Mouse (Mus musculus) forebrain, embryonic 12.5 days (tissue): ENCODE results near the gene Slc18b1. TPM values are rescaled to one million over a fixed set of nuclear protein-coding genes. Genes with fewer than 3 reads are reported as not detected.
"Not testable (repeated sequence)": the region's sequence is repeated elsewhere in the genome, so short reads cannot be mapped to it uniquely, and the experiment has no call there.

Experiments used
- ATAC-seq: fragments of 200-750 bp; cut with Nextera tagmentation; 2 replicates; pipeline ENCODE4 v1.8.0; 2017; ENCODE audit warnings: moderate TSS enrichment; ENCODE audit not compliant: low FRiP score
- H3K27ac ChIP-seq: fragments of 300-500 bp; sonication (generic); 2 replicates; pipeline ENCODE4 v1.5.1; 2016; ENCODE audit warnings: mild to moderate bottlenecking
- H3K27me3 ChIP-seq: fragments of 300-500 bp; sonication (generic); 2 replicates; pipeline ENCODE4 v1.6.1; 2016; ENCODE audit warnings: mild to moderate bottlenecking
- H3K36me3 ChIP-seq: fragments of 300-500 bp; sonication (generic); replicated peaks from 2 replicates; pipeline ENCODE4 v1.6.1; 2016; ENCODE audit warnings: mild to moderate bottlenecking
- H3K4me1 ChIP-seq: fragments of 300-500 bp; sonication (generic); 2 replicates; pipeline ENCODE4 v1.6.1; 2016
- H3K4me2 ChIP-seq: fragments of 300-500 bp; sonication (generic); 2 replicates; pipeline ENCODE4 v1.6.1; 2016; ENCODE audit warnings: mild to moderate bottlenecking, moderate library complexity
- H3K4me3 ChIP-seq: fragments of 300-500 bp; sonication (generic); replicated peaks from 2 replicates; pipeline ENCODE4 v1.5.1; 2016; ENCODE audit warnings: mild to moderate bottlenecking
- H3K9ac ChIP-seq: fragments of 300-500 bp; sonication (generic); 2 replicates; pipeline ENCODE4 v1.6.1; 2016; ENCODE audit warnings: mild to moderate bottlenecking
- H3K9me3 ChIP-seq: fragments of 300-500 bp; sonication (generic); 2 replicates; pipeline ENCODE4 v1.6.1; 2016
- WGBS: fragments of 180-500 bp; shearing (Covaris S2); methylation state at CpG from one replicate; pipeline ENCODE4 v1.1.7; 2016; 5-methylcytosine and 5-hydroxymethylcytosine counted together
- polyA plus RNA-seq: library from polyadenylated mRNA; unstranded; fragments of >200 nt; fragmentation: Nextera tagmentation; extraction: Ambion mirVana; gene quantifications from 2 replicates; pipeline ENCODE4 v1.2.1, GENCODE M21; 2016

The Slc18b1 gene
- 16.6 and 17.2 TPM in 2 replicates for polyA plus RNA-seq

- Histone ChIP-seq H3K4me1 (peaks cover 16% of the 10 kb centered on the region), H3K4me3 (peak within 1 kb of the TSS; percentile 63), H3K9me3 (no peaks in the 10 kb centered on the region), H3K27ac (peak within 1 kb of the TSS; percentile 42; the same call in 1 of the 2 replicates), H3K9ac (peak within 1 kb of the TSS; percentile 84), H3K4me2 (peak within 1 kb of the TSS; percentile 69), H3K36me3 (peaks cover 10% of the 10 kb centered on the region), H3K27me3 (no peaks in the 10 kb centered on the region)
- ATAC-seq: peak; percentile 74; the same call in 1 of the 2 replicates
- WGBS: 4% methylated on average over 43 of the region's 43 CpGs
These were observed at the start of gene Slc18b1 for GRCm38 (mm10) chr10:23796551-23797503. Slc18b1 (plus strand) TSS chr10:23796986.

GRCm38 (mm10) chr10:23754166-23754565 is 42.6 kb upstream of the Slc18b1 start:
- Histone ChIP-seq H3K4me3 (no peak overlapping the region), H3K27me3 (no peaks in the 10 kb centered on the region), H3K9me3 (no peaks in the 10 kb centered on the region), H3K36me3 (no peaks in the 10 kb centered on the region), H3K4me2 (no peak overlapping the region), H3K4me1 (no peaks in the 10 kb centered on the region), H3K27ac (no peak overlapping the region), H3K9ac (no peak overlapping the region)
- 86% methylated on average over 7 of the region's 7 CpGs for WGBS
- no peak for ATAC-seq

GRCm38 (mm10) chr10:23777288-23777945 is 19.4 kb upstream of the Slc18b1 start:
- Histone ChIP-seq H3K4me2 (no peak overlapping the region), H3K9me3 (no peaks in the 10 kb centered on the region), H3K9ac (no peak overlapping the region), H3K27me3 (no peaks in the 10 kb centered on the region), H3K4me3 (no peak overlapping the region), H3K27ac (no peak overlapping the region), H3K36me3 (peaks cover 9% of the 10 kb centered on the region), H3K4me1 (no peaks in the 10 kb centered on the region)
- ATAC-seq: peak; percentile 60
- WGBS: 35% methylated on average over 5 of the region's 5 CpGs

GRCm38 (mm10) chr10:23780539-23781275 is 16.1 kb upstream of the Slc18b1 start:
- Histone ChIP-seq H3K9me3 (no peaks in the 10 kb centered on the region), H3K4me2 (no peak overlapping the region), H3K9ac (no peak overlapping the region), H3K27ac (no peak overlapping the region), H3K4me3 (no peak overlapping the region), H3K4me1 (peaks cover 6% of the 10 kb centered on the region), H3K36me3 (peaks cover 39% of the 10 kb centered on the region), H3K27me3 (no peaks in the 10 kb centered on the region)
- 87% methylated on average over 6 of the region's 6 CpGs for WGBS
- ATAC-seq: no peak

GRCm38 (mm10) chr10:23781760-23782735 is 14.7 kb upstream of the Slc18b1 start:
- H3K4me2 ChIP-seq: no peak overlapping the region
- 87% methylated on average over 11 of the region's 11 CpGs for WGBS
- H3K9me3 ChIP-seq: no peaks in the 10 kb centered on the region
- H3K9ac ChIP-seq: no peak overlapping the region
- no peak overlapping the region for H3K4me3 ChIP-seq
- no peak overlapping the region for H3K27ac ChIP-seq
- H3K4me1 ChIP-seq: peaks cover 13% of the 10 kb centered on the region
- H3K36me3 ChIP-seq: peaks cover 42% of the 10 kb centered on the region
- ATAC-seq: no peak
- no peaks in the 10 kb centered on the region for H3K27me3 ChIP-seq

- H3K4me2 ChIP-seq: no peak overlapping the region
- H3K9ac ChIP-seq: no peak overlapping the region
- no peak for ATAC-seq
- peaks cover 15% of the 10 kb centered on the region for H3K4me1 ChIP-seq
- WGBS: 37% methylated on average over 2 of the region's 2 CpGs
- H3K36me3 ChIP-seq: peaks cover 42% of the 10 kb centered on the region
- no peak overlapping the region for H3K4me3 ChIP-seq
- H3K27me3 ChIP-seq: no peaks in the 10 kb centered on the region
- H3K9me3 ChIP-seq: no peaks in the 10 kb centered on the region
- no peak overlapping the region for H3K27ac ChIP-seq
These were observed 13.8 kb upstream of the Slc18b1 start for GRCm38 (mm10) chr10:23782855-23783492.

GRCm38 (mm10) chr10:23783493-23783884 is 13.3 kb upstream of the Slc18b1 start:
- no peaks in the 10 kb centered on the region for H3K9me3 ChIP-seq
- H3K27me3 ChIP-seq: no peaks in the 10 kb centered on the region
- H3K4me3 ChIP-seq: no peak overlapping the region
- WGBS: 25% methylated on average over 2 of the region's 2 CpGs
- no peak overlapping the region for H3K9ac ChIP-seq
- no peak for ATAC-seq
- H3K4me2 ChIP-seq: no peak overlapping the region
- H3K36me3 ChIP-seq: peaks cover 42% of the 10 kb centered on the region
- H3K27ac ChIP-seq: no peak overlapping the region
- H3K4me1 ChIP-seq: peaks cover 20% of the 10 kb centered on the region

GRCm38 (mm10) chr10:23784121-23784520 is 12.7 kb upstream of the Slc18b1 start:
- peaks cover 42% of the 10 kb centered on the region for H3K36me3 ChIP-seq
- H3K9me3 ChIP-seq: no peaks in the 10 kb centered on the region
- no peak overlapping the region for H3K27ac ChIP-seq
- H3K27me3 ChIP-seq: no peaks in the 10 kb centered on the region
- ATAC-seq: no peak
- WGBS: 36% methylated on average over 2 of the region's 2 CpGs
- H3K4me1 ChIP-seq: peaks cover 20% of the 10 kb centered on the region
- no peak overlapping the region for H3K9ac ChIP-seq
- no peak overlapping the region for H3K4me3 ChIP-seq
- H3K4me2 ChIP-seq: no peak overlapping the region

- H3K27ac ChIP-seq, ATAC-seq, H3K27me3 ChIP-seq, H3K9me3 ChIP-seq: not testable (repeated sequence)
- Histone ChIP-seq H3K4me1 (peaks cover 20% of the 10 kb centered on the region), H3K9ac (peak overlapping the region; percentile 88), H3K4me3 (peak overlapping the region; percentile 85), H3K4me2 (peak overlapping the region; percentile 92), H3K36me3 (peaks cover 40% of the 10 kb centered on the region)
- WGBS: 37% methylated on average over 7 of the region's 7 CpGs
These were observed 11.2 kb upstream of the Slc18b1 start for GRCm38 (mm10) chr10:23785599-23785998.

- H3K4me1 ChIP-seq: peaks cover 20% of the 10 kb centered on the region
- H3K36me3 ChIP-seq: peaks cover 36% of the 10 kb centered on the region
- H3K27ac ChIP-seq: no peak overlapping the region
- no peaks in the 10 kb centered on the region for H3K27me3 ChIP-seq
- H3K9me3 ChIP-seq: no peaks in the 10 kb centered on the region
- H3K9ac ChIP-seq: peak overlapping the region; percentile 88
- H3K4me3 ChIP-seq: peak overlapping the region; percentile 85
- H3K4me2 ChIP-seq: peak overlapping the region; percentile 92
- no peak for ATAC-seq
- WGBS: under 1% methylated on average over 4 of the region's 4 CpGs
These were observed 10.7 kb upstream of the Slc18b1 start for GRCm38 (mm10) chr10:23786040-23786439.

- Histone ChIP-seq H3K4me1 (peaks cover 20% of the 10 kb centered on the region), H3K4me2 (peak overlapping the region; percentile 92), H3K27ac (peak overlapping the region; percentile 59; the same call in 1 of the 2 replicates), H3K9ac (peak overlapping the region; percentile 88), H3K36me3 (peaks cover 35% of the 10 kb centered on the region), H3K4me3 (peak overlapping the region; percentile 85)
- WGBS: under 1% methylated on average over 23 of the region's 23 CpGs
- ATAC-seq: peak; percentile 65
- H3K9me3 ChIP-seq, H3K27me3 ChIP-seq: not testable (repeated sequence)
These were observed 10.2 kb upstream of the Slc18b1 start for GRCm38 (mm10) chr10:23786631-23787038.
